Mouse (Mus musculus) retina, embryonic 14.5 days (tissue): ENCODE measurements around the gene F11r.

Experiments used
- DNase-seq: peaks from one replicate; pipeline ENCODE4 v3.0.0-alpha.2; 2015; ENCODE audit warnings: low spot score

F11r gene

GRCm38 (mm10) chr1:171437264-171438013, at the start of gene F11r:
TSS of gene F11r (plus strand) at chr1:171437535.
- peak; percentile 65 for DNase-seq

- no peak for DNase-seq
Observed at GRCm38 (mm10) chr1:171388376-171389102, 48.8 kb upstream of the F11r start, which contains the start of gene Arhgap30. TSS of gene Arhgap30 (plus strand) at chr1:171388954.

- DNase-seq: no peak
Observed at GRCm38 (mm10) chr1:171390101-171390500, 47.2 kb upstream of the F11r start.

GRCm38 (mm10) chr1:171401821-171402220, 35.5 kb upstream of the F11r start:
- no peak for DNase-seq

- DNase-seq: no peak
Observed at GRCm38 (mm10) chr1:171402991-171403390, 34.3 kb upstream of the F11r start.

- no peak for DNase-seq
Observed at GRCm38 (mm10) chr1:171407263-171407662, 30.1 kb upstream of the F11r start.

GRCm38 (mm10) chr1:171410231-171410630, 27.1 kb upstream of the F11r start:
- no peak for DNase-seq

- peak; percentile 97 for DNase-seq
Observed at GRCm38 (mm10) chr1:171410947-171411484, 26.3 kb upstream of the F11r start, which contains the start of gene Usf1. TSS of gene Usf1 (plus strand) at chr1:171411313.

GRCm38 (mm10) chr1:171411492-171411941, 25.8 kb upstream of the F11r start:
- no peak for DNase-seq

- DNase-seq: peak; percentile 62
Observed at GRCm38 (mm10) chr1:171412001-171412441, 25.3 kb upstream of the F11r start.

GRCm38 (mm10) chr1:171412446-171412845, 24.9 kb upstream of the F11r start:
- DNase-seq: peak; percentile 59

- no peak for DNase-seq
Observed at GRCm38 (mm10) chr1:171413608-171414007, 23.7 kb upstream of the F11r start.

GRCm38 (mm10) chr1:171418660-171419059, 18.7 kb upstream of the F11r start, which contains the start of gene Tstd1:
TSS of gene Tstd1 (plus strand) at chr1:171418872.
- no peak for DNase-seq

- DNase-seq: no peak
Observed at GRCm38 (mm10) chr1:171419291-171419882, 17.9 kb upstream of the F11r start.

- DNase-seq: no peak
Observed at GRCm38 (mm10) chr1:171419905-171420304, 17.4 kb upstream of the F11r start.

- no peak for DNase-seq
Observed at GRCm38 (mm10) chr1:171422504-171423095, 14.7 kb upstream of the F11r start.

- no peak for DNase-seq
Observed at GRCm38 (mm10) chr1:171424638-171425037, 12.7 kb upstream of the F11r start.

GRCm38 (mm10) chr1:171425126-171425525, 12.2 kb upstream of the F11r start:
- no peak for DNase-seq

GRCm38 (mm10) chr1:171432158-171432557, 5.2 kb upstream of the F11r start:
- DNase-seq: no peak

GRCm38 (mm10) chr1:171435288-171435814, 2.0 kb upstream of the F11r start:
- no peak for DNase-seq

GRCm38 (mm10) chr1:171435974-171436373, 1.4 kb upstream of the F11r start:
- no peak for DNase-seq
